Mouse (Mus musculus): Measurements from ENCODE around the gene Fkbp9.

GRCm38 (mm10) chr6:56910910-56911309 lies 79.1 kb downstream of the Fkbp9 start:
- TF ChIP-seq CTCF (conservative IDR thresholded peaks at IDR 0.05; ENCODE audit: insufficient read depth, insufficient read length, low read depth, low read length) (no peak), POLR2A (IDR thresholded peaks at IDR 0.05; ENCODE audit: low read depth, low read length) (no peak)

All from kidney, adult 2 months (tissue).